Mouse (Mus musculus) gastrocnemius, postnatal 4 days (tissue): ENCODE results near the gene Ly9. TPM values are rescaled to one million over a fixed set of nuclear protein-coding genes. Genes with fewer than 3 reads are reported as not detected.

Experiments
- DNase-seq, 2 experiments: peaks; one replicate each; pipeline ENCODE4 v3.0.0; 2021 to 2022; ENCODE audit warnings: low spot score in 2 of 2, mixed read lengths in 2 of 2
- microRNA-seq: library from miRNA; unstranded; fragments of <30 nt; microRNA quantifications from one replicate; pipeline ENCODE4 v1.2.0, GENCODE M21; 2021
- total RNA-seq, 2 experiments: library from RNA; stranded (reverse); gene quantifications; 2 replicates each; pipeline ENCODE4 v1.2.3; 2021

The Ly9 gene
- total RNA-seq, 2 experiments from 2014 or later, result 0.37 to 0.54 TPM

GRCm38 (mm10) chr1:171584584-171584983, 22.6 kb downstream of the Ly9 start:
- no peak for DNase-seq

GRCm38 (mm10) chr1:171577168-171577567, 30.0 kb downstream of the Ly9 start:
- no peak for DNase-seq

- no peak for DNase-seq
Measured at GRCm38 (mm10) chr1:171568436-171568835, 38.8 kb downstream of the Ly9 start.

GRCm38 (mm10) chr1:171566777-171567176, 40.4 kb downstream of the Ly9 start:
- peak in 1 of 2 experiments; percentile 26 for DNase-seq

GRCm38 (mm10) chr1:171565888-171566287, 41.3 kb downstream of the Ly9 start:
- no peak for DNase-seq

GRCm38 (mm10) chr1:171564247-171564646, 43.0 kb downstream of the Ly9 start:
- DNase-seq, result no peak

- no peak for DNase-seq
Measured at GRCm38 (mm10) chr1:171563042-171563441, 44.2 kb downstream of the Ly9 start.

- DNase-seq, result no peak
Measured at GRCm38 (mm10) chr1:171561639-171562225, 45.5 kb downstream of the Ly9 start.

GRCm38 (mm10) chr1:171561200-171561599, 46.0 kb downstream of the Ly9 start:
- DNase-seq, result no peak

- no peak for DNase-seq
Measured at GRCm38 (mm10) chr1:171560262-171560661, 46.9 kb downstream of the Ly9 start.

GRCm38 (mm10) chr1:171558898-171559297, 48.3 kb downstream of the Ly9 start, which contains the start of gene Cd244a:
Gene Cd244a (plus strand): TSS chr1:171559193.
- DNase-seq, result no peak

GRCm38 (mm10) chr1:171558407-171558806, 48.8 kb downstream of the Ly9 start:
- DNase-seq, result no peak

- no peak for DNase-seq
Measured at GRCm38 (mm10) chr1:171556366-171556765, 50.8 kb downstream of the Ly9 start.

GRCm38 (mm10) chr1:171553359-171554341, 53.6 kb downstream of the Ly9 start:
- DNase-seq, result no peak

- no peak for DNase-seq
Measured at GRCm38 (mm10) chr1:171552230-171552629, 55.0 kb downstream of the Ly9 start.

GRCm38 (mm10) chr1:171551326-171551725, 55.9 kb downstream of the Ly9 start:
- no peak for DNase-seq

GRCm38 (mm10) chr1:171540694-171541093, 66.5 kb downstream of the Ly9 start:
- no peak for DNase-seq

Small RNA genes within 50 kb of the gene (microRNA-seq; reads per million reads assigned to microRNA genes)
- not detected for gene Mir7683

Other genes starting within 250 kb of the Ly9 start
- gene Klhdc9, start 246.6 kb downstream of the Ly9 start, total RNA-seq, result under 1 TPM; 0.74 to 0.83 TPM
- gene Nectin4, start 237.3 kb downstream of the Ly9 start, total RNA-seq, result under 1 TPM; 0.21 to 0.25 TPM
- 1 to 10 TPM; 3.3 to 3.5 TPM for gene Arhgap30, start 218.5 kb downstream of the Ly9 start, total RNA-seq
- 10 to 100 TPM; 43.9 to 48.4 TPM for gene Usf1, start 196.1 kb downstream of the Ly9 start, total RNA-seq
- gene Tstd1, start 188.5 kb downstream of the Ly9 start, total RNA-seq, result 1 to 10 TPM; 1.1 to 1.3 TPM
- 10 to 100 TPM; 15.0 to 16.4 TPM for gene F11r, start 169.9 kb downstream of the Ly9 start, total RNA-seq
- gene Alyref2, start 103.9 kb downstream of the Ly9 start, total RNA-seq, result 1 to 10 TPM; 3.7 to 4.2 TPM
- not detected for gene Itln1, start 72.1 kb downstream of the Ly9 start, total RNA-seq
- gene Cd244a, start 48.2 kb downstream of the Ly9 start, total RNA-seq, result under 1 TPM in 1 of 2 experiments, not detected in 1; 0.23 TPM
- gene Slamf7, start 45.6 kb upstream of the Ly9 start, total RNA-seq, result under 1 TPM in 1 of 2 experiments, not detected in 1; 0.20 TPM
- gene Cd48, start 74.6 kb upstream of the Ly9 start, total RNA-seq, result 1 to 10 TPM; 2.0 to 2.2 TPM
- under 1 TPM; 0.18 to 0.32 TPM for gene Slamf1, start 159.7 kb upstream of the Ly9 start, total RNA-seq
- 1 to 10 TPM; 3.3 to 3.4 TPM for gene Cd84, start 232.3 kb upstream of the Ly9 start, total RNA-seq